Mouse (Mus musculus): ENCODE data around the gene Dusp5.
"Not testable (repeated sequence)": the region's sequence is repeated elsewhere in the genome, so short reads cannot be mapped to it uniquely, and the experiment has no call there.

The Dusp5 gene

GRCm38 (mm10) chr19:53568553-53568952, 39.6 kb downstream of the Dusp5 start:
- no peak for DNase-seq (ENCODE audit: low read depth, low spot score)
- Histone ChIP-seq H3K27me3 (ENCODE audit: control insufficient read depth, insufficient read depth, low read length, poor library complexity, severe bottlenecking) (no peaks in the 10 kb centered on the region), H3K36me3 (ENCODE audit: control insufficient read depth, insufficient read depth, low read length, poor library complexity, severe bottlenecking) (no peaks in the 10 kb centered on the region)

- Histone ChIP-seq H3K27me3 (ENCODE audit: control insufficient read depth, insufficient read depth, low read length, poor library complexity, severe bottlenecking) (no peaks in the 10 kb centered on the region), H3K36me3 (ENCODE audit: control insufficient read depth, insufficient read depth, low read length, poor library complexity, severe bottlenecking) (no peaks in the 10 kb centered on the region)
- no peak for DNase-seq (ENCODE audit: low read depth, low spot score)
Observed at GRCm38 (mm10) chr19:53571056-53571455, 42.1 kb downstream of the Dusp5 start.

GRCm38 (mm10) chr19:53571501-53572428, 42.9 kb downstream of the Dusp5 start:
- H3K36me3 ChIP-seq (ENCODE audit: control insufficient read depth, insufficient read depth, low read length, poor library complexity, severe bottlenecking), result no peaks in the 10 kb centered on the region
- no peaks in the 10 kb centered on the region for H3K27me3 ChIP-seq (ENCODE audit: control insufficient read depth, insufficient read depth, low read length, poor library complexity, severe bottlenecking)
- peak; percentile 50 for DNase-seq (ENCODE audit: low read depth, low spot score)

- Histone ChIP-seq H3K27me3 (ENCODE audit: control insufficient read depth, insufficient read depth, low read length, poor library complexity, severe bottlenecking) (no peaks in the 10 kb centered on the region), H3K36me3 (ENCODE audit: control insufficient read depth, insufficient read depth, low read length, poor library complexity, severe bottlenecking) (no peaks in the 10 kb centered on the region)
- DNase-seq (ENCODE audit: low read depth, low spot score), result no peak
Observed at GRCm38 (mm10) chr19:53572607-53573006, 43.7 kb downstream of the Dusp5 start.

GRCm38 (mm10) chr19:53573151-53573550, 44.2 kb downstream of the Dusp5 start:
- Histone ChIP-seq H3K36me3 (ENCODE audit: control insufficient read depth, insufficient read depth, low read length, poor library complexity, severe bottlenecking) (no peaks in the 10 kb centered on the region), H3K27me3 (ENCODE audit: control insufficient read depth, insufficient read depth, low read length, poor library complexity, severe bottlenecking) (no peaks in the 10 kb centered on the region)
- no peak for DNase-seq (ENCODE audit: low read depth, low spot score)

- DNase-seq (ENCODE audit: low read depth, low spot score), result no peak
- Histone ChIP-seq H3K27me3 (ENCODE audit: control insufficient read depth, insufficient read depth, low read length, poor library complexity, severe bottlenecking) (no peaks in the 10 kb centered on the region), H3K36me3 (ENCODE audit: control insufficient read depth, insufficient read depth, low read length, poor library complexity, severe bottlenecking) (no peaks in the 10 kb centered on the region)
Observed at GRCm38 (mm10) chr19:53574131-53574530, 45.2 kb downstream of the Dusp5 start.

- no peak for DNase-seq (ENCODE audit: low read depth, low spot score)
- no peaks in the 10 kb centered on the region for H3K36me3 ChIP-seq (ENCODE audit: control insufficient read depth, insufficient read depth, low read length, poor library complexity, severe bottlenecking)
- no peaks in the 10 kb centered on the region for H3K27me3 ChIP-seq (ENCODE audit: control insufficient read depth, insufficient read depth, low read length, poor library complexity, severe bottlenecking)
Observed at GRCm38 (mm10) chr19:53574546-53574945, 45.6 kb downstream of the Dusp5 start.

- H3K36me3 ChIP-seq (ENCODE audit: control insufficient read depth, insufficient read depth, low read length, poor library complexity, severe bottlenecking), result no peaks in the 10 kb centered on the region
- H3K27me3 ChIP-seq (ENCODE audit: control insufficient read depth, insufficient read depth, low read length, poor library complexity, severe bottlenecking), result no peaks in the 10 kb centered on the region
- DNase-seq (ENCODE audit: low read depth, low spot score), result no peak
Observed at GRCm38 (mm10) chr19:53575296-53576010, 46.5 kb downstream of the Dusp5 start.

GRCm38 (mm10) chr19:53576061-53576460, 47.2 kb downstream of the Dusp5 start:
- Histone ChIP-seq H3K27me3 (ENCODE audit: control insufficient read depth, insufficient read depth, low read length, poor library complexity, severe bottlenecking) (no peaks in the 10 kb centered on the region), H3K36me3 (ENCODE audit: control insufficient read depth, insufficient read depth, low read length, poor library complexity, severe bottlenecking) (no peaks in the 10 kb centered on the region)
- DNase-seq (ENCODE audit: low read depth, low spot score), result no peak

GRCm38 (mm10) chr19:53577025-53577800, 48.3 kb downstream of the Dusp5 start:
- no peaks in the 10 kb centered on the region for H3K36me3 ChIP-seq (ENCODE audit: control insufficient read depth, insufficient read depth, low read length, poor library complexity, severe bottlenecking)
- DNase-seq (ENCODE audit: low read depth, low spot score), result no peak
- H3K27me3 ChIP-seq (ENCODE audit: control insufficient read depth, insufficient read depth, low read length, poor library complexity, severe bottlenecking), result no peaks in the 10 kb centered on the region

- Histone ChIP-seq H3K27me3 (ENCODE audit: control insufficient read depth, insufficient read depth, low read length, poor library complexity, severe bottlenecking) (no peaks in the 10 kb centered on the region), H3K36me3 (ENCODE audit: control insufficient read depth, insufficient read depth, low read length, poor library complexity, severe bottlenecking) (no peaks in the 10 kb centered on the region)
- DNase-seq (ENCODE audit: low read depth, low spot score), result peak; percentile 90
Observed at GRCm38 (mm10) chr19:53578597-53579252, 49.8 kb downstream of the Dusp5 start.

- H3K27me3 ChIP-seq (ENCODE audit: control insufficient read depth, insufficient read depth, low read length, poor library complexity, severe bottlenecking); DNase-seq (ENCODE audit: low read depth, low spot score); H3K36me3 ChIP-seq (ENCODE audit: control insufficient read depth, insufficient read depth, low read length, poor library complexity, severe bottlenecking): not testable (repeated sequence)
Observed at GRCm38 (mm10) chr19:53580271-53580670, 51.4 kb downstream of the Dusp5 start.

GRCm38 (mm10) chr19:53587686-53588085, 58.8 kb downstream of the Dusp5 start:
- not testable (repeated sequence) for DNase-seq (ENCODE audit: low read depth, low spot score); H3K36me3 ChIP-seq (ENCODE audit: control insufficient read depth, insufficient read depth, low read length, poor library complexity, severe bottlenecking); H3K27me3 ChIP-seq (ENCODE audit: control insufficient read depth, insufficient read depth, low read length, poor library complexity, severe bottlenecking)

GRCm38 (mm10) chr19:53588968-53589367, 60.1 kb downstream of the Dusp5 start, which contains the start of gene Nutf2-ps1:
TSS of gene Nutf2-ps1 (minus strand) at chr19:53589068.
- H3K27me3 ChIP-seq (ENCODE audit: control insufficient read depth, insufficient read depth, low read length, poor library complexity, severe bottlenecking); H3K36me3 ChIP-seq (ENCODE audit: control insufficient read depth, insufficient read depth, low read length, poor library complexity, severe bottlenecking); DNase-seq (ENCODE audit: low read depth, low spot score): not testable (repeated sequence)

Measured in splenic B cell, adult 2 months (primary cell).